Mouse (Mus musculus) megakaryocyte, embryonic 14.5 days (primary cell): Measurements from ENCODE around the gene Nasp.

Experiments used
- FLI1 ChIP-seq: IDR thresholded peaks from 2 replicates; pipeline ENCODE4 v1.6.1; 2012; ENCODE audit warnings: low read length, inconsistent platforms, mixed read lengths
- GATA1 ChIP-seq: IDR thresholded peaks from 3 replicates; pipeline ENCODE4 v1.6.1; 2012; ENCODE audit warnings: mixed read lengths, low read length, inconsistent platforms, borderline replicate concordance

GRCm38 (mm10) chr4:116627359-116627716, 403 bp downstream of the Nasp start:
- TF ChIP-seq GATA1 (no peak), FLI1 (no peak)
